Mouse (Mus musculus): ENCODE results near the gene Frat1. TPM values are rescaled to one million over a fixed set of nuclear protein-coding genes. Genes with fewer than 3 reads are reported as not detected.

Gene Frat1
- total RNA-seq (2023): 10 to 100 TPM; 30.9 to 31.2 TPM

GRCm38 (mm10) chr19:41829381-41830105 lies at the start of gene Frat1:
Frat1 (plus strand) TSS chr19:41829970.

GRCm38 (mm10) chr19:41801742-41802369 lies 27.9 kb upstream of the Frat1 start, which contains the start of gene Arhgap19:
Arhgap19 (minus strand) TSS chr19:41802047.

GRCm38 (mm10) chr19:41847992-41848851 lies 18.5 kb downstream of the Frat1 start, which contains the start of gene Frat2:
Frat2 (minus strand) TSS chr19:41848132.

Other genes with a start within 250 kb of the Frat1 start
- 10 to 100 TPM; 21.6 to 21.9 TPM for gene Gm340, start 247.6 kb upstream of the Frat1 start, total RNA-seq (2023)
- 1 to 10 TPM in 1 of 2 experiments, under 1 TPM in 1; 0.76 to 1.0 TPM for gene Slit1, start 86.3 kb upstream of the Frat1 start, total RNA-seq (2023)
- 10 to 100 TPM; 10.9 to 12.3 TPM for gene Arhgap19, start 27.9 kb upstream of the Frat1 start, total RNA-seq (2023)
- gene Frat2, start 18.2 kb downstream of the Frat1 start, total RNA-seq (2023): 10 to 100 TPM; 41.7 to 46.7 TPM
- gene Rrp12, start 66.2 kb downstream of the Frat1 start, total RNA-seq (2023): 10 to 100 TPM; 13.8 to 16.4 TPM
- gene Pgam1, start 82.0 kb downstream of the Frat1 start, total RNA-seq (2023): 100 to 1,000 TPM; 107 to 128 TPM
- gene Exosc1, start 103.5 kb downstream of the Frat1 start, total RNA-seq (2023): 10 to 100 TPM; 20.4 to 21.1 TPM
- gene Zdhhc16, start 103.5 kb downstream of the Frat1 start, total RNA-seq (2023): 10 to 100 TPM; 27.0 to 29.7 TPM
- 10 to 100 TPM; 56.1 to 70.5 TPM for gene Mms19, start 151.2 kb downstream of the Frat1 start, total RNA-seq (2023)
- gene Ubtd1, start 151.8 kb downstream of the Frat1 start, total RNA-seq (2023): 10 to 100 TPM; 43.3 to 44.9 TPM
- gene Ankrd2, start 206.0 kb downstream of the Frat1 start, total RNA-seq (2023): not detected
- 1 to 10 TPM in 1 of 2 experiments, under 1 TPM in 1; 0.66 to 1.5 TPM for gene Hoga1, start 215.6 kb downstream of the Frat1 start, total RNA-seq (2023)
- not detected for gene 4933411K16Rik, start 222.3 kb downstream of the Frat1 start, total RNA-seq (2023)